Comparison of ENCODE assay signal across 7 mouse cellular contexts in the genomic region with DNA sequence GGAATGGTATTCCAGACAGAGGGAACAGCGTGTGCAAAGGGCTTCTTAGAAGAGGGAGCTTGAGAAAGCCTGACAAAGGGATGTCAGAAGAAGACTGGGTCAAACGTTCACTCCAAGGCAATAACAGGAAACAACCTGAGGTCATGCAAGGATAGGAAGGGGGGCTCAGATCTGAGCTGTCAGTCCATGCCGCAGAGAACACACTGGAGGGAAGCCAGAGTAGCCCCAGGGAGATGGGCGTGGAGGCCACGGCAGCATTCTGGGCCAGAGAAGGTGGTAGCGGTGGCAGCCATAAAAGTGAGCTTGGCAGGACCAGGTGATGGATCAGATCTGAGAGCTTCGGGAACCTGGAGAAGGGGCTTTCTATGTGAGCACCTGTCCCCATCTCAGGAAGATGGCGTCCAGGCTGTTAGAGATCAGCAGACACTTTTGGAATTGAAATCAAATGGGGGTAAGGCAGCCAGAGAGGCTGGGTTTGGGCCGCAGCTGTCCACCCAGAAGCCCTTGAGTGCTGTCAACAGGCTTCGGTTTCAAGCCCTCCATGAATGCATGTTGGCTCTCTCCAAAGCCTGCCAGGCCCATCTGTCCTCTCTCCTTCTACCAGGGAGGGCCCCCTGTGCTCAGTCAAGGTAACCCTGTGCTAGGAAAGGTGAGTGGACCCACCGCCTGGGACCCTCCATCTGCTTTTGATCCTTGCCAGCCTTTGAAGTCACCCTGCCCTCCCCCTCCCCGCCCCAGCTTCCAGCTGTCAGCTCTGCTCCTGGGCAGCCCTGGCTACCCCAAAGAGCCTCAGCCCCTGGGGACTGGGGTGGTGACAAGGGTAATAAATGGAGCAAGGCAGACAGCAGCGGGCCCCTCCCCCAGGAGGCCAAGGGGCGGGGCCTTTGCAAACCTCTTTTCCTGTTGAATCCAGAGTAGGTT. TPM values are rescaled to one million over a fixed set of nuclear protein-coding genes. Genes with fewer than 3 reads are reported as not detected.
DNase-seq lines count a peak whose midpoint lies in the region; ATAC-seq and TF ChIP-seq lines count a peak whose summit lies in the region.

No protein-coding gene starts in this region.

- H3K79me2 ChIP-seq in myocyte (ENCODE audit: control insufficient read depth, insufficient read depth), result no peaks in the 10 kb centered on the region

- no peak for TF ChIP-seq POLR2A in myocyte (IDR thresholded peaks at IDR 0.05; ENCODE audit: insufficient read length, low read depth)

- H3K4me3 ChIP-seq in embryonic facial prominence, embryonic 15.5 days (replicated peaks), result no peak overlapping the region
- no peak overlapping the region for H3K4me3 ChIP-seq in myocyte

- peak; percentile 29 for DNase-seq in adipocyte (ENCODE audit: low spot score)
- peak; percentile 20 for DNase-seq in heart, postnatal 25 days (ENCODE audit: low spot score)
- DNase-seq in kidney, postnatal 25 days, result peak; percentile 79 to 84
- DNase-seq in thymus, postnatal 4 days, result peak; percentile 81
- DNase-seq in left cerebral cortex, adult 18-20 months (ENCODE audit: low spot score in 2 of 2), result no peak

- no peak overlapping the region for H3ac ChIP-seq in myocyte (ENCODE audit: control insufficient read depth, insufficient read length)

- no peaks in the 10 kb centered on the region for H3K36me3 ChIP-seq in embryonic facial prominence, embryonic 15.5 days
- no peaks in the 10 kb centered on the region for H3K36me3 ChIP-seq in myocyte (ENCODE audit: control insufficient read depth, insufficient read depth)

- WGBS in embryonic facial prominence, embryonic 15.5 days, result 25% methylated on average over 14 of the region's 14 CpGs

- no peaks in the 10 kb centered on the region for H3K9me3 ChIP-seq in embryonic facial prominence, embryonic 15.5 days (replicated peaks)

- no peak overlapping the region for H3K4me2 ChIP-seq in embryonic facial prominence, embryonic 15.5 days (replicated peaks)
- H3K4me2 ChIP-seq in myocyte (ENCODE audit: low read depth), result peak overlapping the region; percentile 32

- no peak overlapping the region for H3K9ac ChIP-seq in embryonic facial prominence, embryonic 15.5 days

- H3K27ac ChIP-seq in embryonic facial prominence, embryonic 15.5 days (replicated peaks), result peak overlapping the region; percentile 17; the same call in 1 of the 2 replicates

- ATAC-seq in embryonic facial prominence, embryonic 15.5 days (ENCODE audit: insufficient number of reproducible peaks, low FRiP score, low TSS enrichment, low read depth), result peak; percentile 78

- no peaks in the 10 kb centered on the region for H3K27me3 ChIP-seq in embryonic facial prominence, embryonic 15.5 days
- H3K27me3 ChIP-seq in myocyte (ENCODE audit: control insufficient read depth, insufficient read depth, insufficient read length), result peaks cover 15% of the 10 kb centered on the region

- peaks cover 40% of the 10 kb centered on the region for H3K4me1 ChIP-seq in embryonic facial prominence, embryonic 15.5 days

- intact Hi-C loops in heart, postnatal 25 days (cut with DNase I), result no loop called here

TF ChIP-seq in myocyte, 11 proteins besides CTCF, POLR2A, EP300 and RAD21:
- TF ChIP-seq SRF (IDR thresholded peaks at IDR 0.05; ENCODE audit: control insufficient read depth, insufficient read length, low read depth), result peak; percentile 9
- TF ChIP-seq CEBPB (IDR thresholded peaks at IDR 0.05; ENCODE audit: insufficient read depth, poor library complexity, severe bottlenecking), result no peak
- TF ChIP-seq MYOD1 (IDR thresholded peaks at IDR 0.05; ENCODE audit: control insufficient read depth in 1 of 3, insufficient read length in 2 of 3, low read depth in 2 of 3), result peak in 2 of 3 experiments; percentile 47 to 54
- TF ChIP-seq MYOG (IDR thresholded peaks at IDR 0.05; ENCODE audit: control insufficient read depth in 1 of 3, insufficient read depth in 1 of 3, insufficient read length in 2 of 3, low read depth in 2 of 3), result peak in 1 of 3 experiments; percentile 62

RNA-seq across cellular contexts. Expression of a gene that starts 58.4 kb away (rescaled TPM):
- polyA plus RNA-seq in embryonic facial prominence, embryonic 15.5 days (2015; fragmentation: Nextera tagmentation; extraction: Ambion mirVana), result 24.4 and 25.9 TPM in 2 replicates
- 1 to 10 TPM; 1.4 to 1.8 TPM for total RNA-seq in heart, postnatal 25 days (2021)
- 0.12 TPM for polyA plus RNA-seq in myocyte (2012; fragmentation: generic; extraction: Trizol)
- 1 to 10 TPM; 2.1 to 3.5 TPM for total RNA-seq in left cerebral cortex, adult 18-20 months (2021)

Comparison
In these comparisons a context has a peak if more than half of its experiments do, and no peak if none do; other contexts are left out.
1. DNase-seq: peak in adipocyte (single experiment), heart, postnatal 25 days (single experiment), kidney, postnatal 25 days (2 of 2) and thymus, postnatal 4 days (single experiment); none in left cerebral cortex, adult 18-20 months (0 of 2).